Mouse (Mus musculus) testis, adult 2 months (tissue): ENCODE results near the gene Herc6.

Source experiments
- CTCF ChIP-seq: fragments of 200-500 bp; IDR thresholded peaks from 2 replicates; pipeline ENCODE4 v1.5.1; 2012; ENCODE audit warnings: low read depth, mild to moderate bottlenecking, inconsistent platforms, low read length, moderate library complexity; ENCODE audit not compliant: control insufficient read depth, insufficient read depth, insufficient replicate concordance
- POLR2A ChIP-seq: fragments of 200-500 bp; IDR thresholded peaks from 2 replicates; pipeline ENCODE4 v1.6.1; 2012; ENCODE audit warnings: low read depth, mild to moderate bottlenecking, inconsistent platforms, low read length, moderate library complexity; ENCODE audit not compliant: control insufficient read depth

GRCm38 (mm10) chr6:57691467-57692261 is 110.9 kb downstream of the Herc6 start, which contains the start of gene Pyurf:
- TF ChIP-seq POLR2A = peak; percentile 55
- TF ChIP-seq CTCF = peak; percentile 16; the same call in 1 of the 2 replicates
